Mouse (Mus musculus) CH12.LX (cell line): ENCODE measurements around the gene Axdnd1. TPM values are rescaled to one million over a fixed set of nuclear protein-coding genes. Genes with fewer than 3 reads are reported as not detected.

ENCODE experiments used
- DNase-seq: peaks from one replicate; pipeline ENCODE4 v3.0.0-alpha.2; 2013; ENCODE audit errors: extremely low read depth
- H3K27ac ChIP-seq: 2 replicates; pipeline ENCODE4 v1.5.1; 2012; ENCODE audit warnings: low read depth, mild to moderate bottlenecking, control low read depth, moderate library complexity; ENCODE audit not compliant: insufficient read depth
- H3K27me3 ChIP-seq: replicated peaks from 2 replicates; pipeline ENCODE3; 2012; ENCODE audit warnings: inconsistent platforms
- H3K36me3 ChIP-seq, 2 experiments: replicated peaks in 1 of 2; 2 replicates each; pipeline versions ENCODE3 to v1.6.1; 2012; ENCODE audit warnings: inconsistent platforms in 1 of 2, low read length in 1 of 2, mild to moderate bottlenecking in 1 of 2, mixed read lengths in 1 of 2, moderate library complexity in 1 of 2; ENCODE audit not compliant: control insufficient read depth in 1 of 2, insufficient read depth in 1 of 2
- H3K4me1 ChIP-seq, 2 experiments: 2 replicates each; pipeline ENCODE4 v1.6.1; 2012; ENCODE audit warnings: inconsistent platforms in 1 of 2, moderate library complexity in 1 of 2; ENCODE audit not compliant: insufficient read depth in 2 of 2, control insufficient read depth in 1 of 2
- H3K4me2 ChIP-seq: 2 replicates; pipeline ENCODE4 v1.6.1; 2012; ENCODE audit warnings: low read depth, mild to moderate bottlenecking, control low read depth; ENCODE audit not compliant: poor library complexity, insufficient read depth, severe bottlenecking
- H3K4me3 ChIP-seq, 3 experiments: fragments of 150-350 bp in 1 of 3; sonication (generic) in 1 of 3; replicated peaks in 1 of 3; 2 replicates each; pipeline versions ENCODE3 to v1.5.1; 2011 to 2012; ENCODE audit warnings: low read depth in 2 of 3, low read length in 2 of 3, mild to moderate bottlenecking in 2 of 3, moderate library complexity in 2 of 3, control low read depth in 1 of 3, improper control_type of control experiment in 1 of 3, inconsistent platforms in 1 of 3, mixed read lengths in 1 of 3; ENCODE audit not compliant: poor library complexity in 1 of 3
- H3K79me2 ChIP-seq: replicated peaks from 2 replicates; pipeline ENCODE4 v1.6.1; 2012; ENCODE audit warnings: mild to moderate bottlenecking, moderate library complexity; ENCODE audit not compliant: control insufficient read depth, poor library complexity, insufficient read depth, severe bottlenecking; ENCODE audit errors: extremely low read depth
- H3K9ac ChIP-seq: 2 replicates; pipeline ENCODE4 v1.6.1; 2012; ENCODE audit warnings: low read depth, mild to moderate bottlenecking, control low read depth, moderate library complexity; ENCODE audit not compliant: insufficient read depth
- H3K9me3 ChIP-seq: replicated peaks from 2 replicates; pipeline ENCODE3; 2012; ENCODE audit warnings: low read length, inconsistent platforms, mixed read lengths
- CHD1 ChIP-seq: IDR thresholded peaks from 2 replicates; pipeline ENCODE4 v1.6.1; 2012; ENCODE audit warnings: low read depth, low read length, improper control_type of control experiment, inconsistent platforms
- CHD2 ChIP-seq: IDR thresholded peaks from 2 replicates; pipeline ENCODE4 v1.6.1; 2011; ENCODE audit warnings: low read length, improper control_type of control experiment
- ELF1 ChIP-seq: IDR thresholded peaks from 2 replicates; pipeline ENCODE4 v1.6.1; 2014; ENCODE audit warnings: low read depth, mild to moderate bottlenecking, inconsistent platforms, low read length, improper control_type of control experiment
- EP300 ChIP-seq: IDR thresholded peaks from 2 replicates; pipeline ENCODE4 v1.6.1; 2011; ENCODE audit warnings: low read length, improper control_type of control experiment
- ETS1 ChIP-seq: conservative IDR thresholded peaks from 2 replicates; pipeline ENCODE4 v1.6.1; 2012; ENCODE audit warnings: low read depth, mild to moderate bottlenecking, inconsistent platforms, low read length, improper control_type of control experiment, moderate library complexity
- JUN ChIP-seq: IDR thresholded peaks from 2 replicates; pipeline ENCODE4 v1.6.1; 2011; ENCODE audit warnings: low read depth, mild to moderate bottlenecking, low read length, improper control_type of control experiment, moderate library complexity; ENCODE audit not compliant: insufficient read depth
- MEF2A ChIP-seq: IDR thresholded peaks from 2 replicates; pipeline ENCODE4 v1.6.1; 2014; ENCODE audit warnings: low read depth, mild to moderate bottlenecking, inconsistent platforms, low read length, improper control_type of control experiment, borderline replicate concordance
- MXI1 ChIP-seq: IDR thresholded peaks from 2 replicates; pipeline ENCODE4 v1.6.1; 2011; ENCODE audit warnings: mild to moderate bottlenecking, low read depth, low read length, improper control_type of control experiment
- RCOR1 ChIP-seq: conservative IDR thresholded peaks from 2 replicates; pipeline ENCODE4 v1.6.1; 2012; ENCODE audit warnings: low read depth, mild to moderate bottlenecking, inconsistent platforms, low read length, improper control_type of control experiment
- TCF12 ChIP-seq: IDR thresholded peaks from 2 replicates; pipeline ENCODE4 v1.6.1; 2014; ENCODE audit warnings: low read depth, mild to moderate bottlenecking, inconsistent platforms, low read length, improper control_type of control experiment
- USF1 ChIP-seq: IDR thresholded peaks from 2 replicates; pipeline ENCODE4 v1.6.1; 2014; ENCODE audit warnings: low read depth, mild to moderate bottlenecking, inconsistent platforms, low read length, improper control_type of control experiment
- ZC3H11A ChIP-seq: IDR thresholded peaks from 2 replicates; pipeline ENCODE4 v1.6.1; 2012; ENCODE audit warnings: low read depth, mild to moderate bottlenecking, inconsistent platforms, low read length, improper control_type of control experiment
- ZKSCAN1 ChIP-seq: IDR thresholded peaks from 2 replicates; pipeline ENCODE4 v1.6.1; 2012; ENCODE audit warnings: low read depth, inconsistent platforms, low read length, improper control_type of control experiment, borderline replicate concordance
- dilution Hi-C: fragments of 300-500 bp; cut with MboI; formaldehyde crosslinking; loops from 2 replicates; pipeline ENCODE4 v1.14.3; 2020; ENCODE audit warnings: low sequenced_read_pairs; ENCODE audit not compliant: extremely low pct_unique_long_range_greater_than_20kb, extremely low pct_ligation_motif_present
- in situ Hi-C: fragments of 300-500 bp; cut with MboI; formaldehyde crosslinking; loops from 3 replicates; pipeline ENCODE4 v1.14.3; 2019; ENCODE audit warnings: low sequenced_read_pairs, low pct_ligation_motif_present, low pct_unique_long_range_greater_than_20kb, mixed read lengths
- polyA plus RNA-seq: library from polyadenylated mRNA; unstranded; fragments of >175 nt; gene quantifications from 2 replicates; pipeline ENCODE4 v1.2.1, GENCODE M21; 2012; ENCODE audit warnings: low read depth; ENCODE audit not compliant: insufficient read length
- total RNA-seq, 2 experiments: library from RNA; depleted of rRNA; stranded (reverse); fragments of 300-350 nt in 1 of 2; fragments of >200 nt in 1 of 2; gene quantifications; 2 replicates each; pipeline ENCODE4 v1.2.3; 2012 to 2014

The Axdnd1 gene
- total and polyA plus RNA-seq, 3 experiments, result not detected

- Histone ChIP-seq H3K4me3 (no peak overlapping the region), H3K4me2 (no peak overlapping the region), H3K9me3 (peaks cover 5% of the 10 kb centered on the region), H3K27me3 (no peaks in the 10 kb centered on the region), H3K36me3 (no peaks in the 10 kb centered on the region), H3K4me1 (peaks cover 0 to 15% of the 10 kb centered on the region in 2 experiments; a peak in 2 of 4 replicates), H3K9ac (no peak overlapping the region), H3K27ac (no peak overlapping the region), H3K79me2 (no peaks in the 10 kb centered on the region; the same call in 1 of the 2 replicates)
- DNase-seq, result no peak
- TF ChIP-seq EP300 (no peak), ZC3H11A (no peak), ELF1 (no peak), ZKSCAN1 (no peak), MXI1 (no peak), CHD2 (no peak), JUN (no peak)
- dilution Hi-C loops, result no loop called here
- in situ Hi-C loops, result no loop called here
These were observed 80.1 kb downstream of the Axdnd1 start for GRCm38 (mm10) chr1:156340847-156341246.

GRCm38 (mm10) chr1:156323126-156323525 lies 97.8 kb downstream of the Axdnd1 start:
- Histone ChIP-seq H3K4me1 (no peaks in the 10 kb centered on the region), H3K9me3 (no peaks in the 10 kb centered on the region), H3K4me2 (no peak overlapping the region), H3K27me3 (no peaks in the 10 kb centered on the region), H3K79me2 (no peaks in the 10 kb centered on the region), H3K4me3 (no peak overlapping the region), H3K36me3 (no peaks in the 10 kb centered on the region), H3K27ac (no peak overlapping the region), H3K9ac (no peak overlapping the region)
- TF ChIP-seq ETS1 (no peak), TCF12 (no peak), CHD1 (no peak), RCOR1 (no peak), USF1 (no peak)
- in situ Hi-C loops (no loop called here), dilution Hi-C loops (no loop called here)
- DNase-seq, result no peak

- H3K36me3 ChIP-seq, result no peaks in the 10 kb centered on the region
- H3K9me3 ChIP-seq, result no peaks in the 10 kb centered on the region
- H3K9ac ChIP-seq, result no peak within 1 kb of the TSS
- H3K79me2 ChIP-seq, result no peaks in the 10 kb centered on the region
- no peak within 1 kb of the TSS for H3K4me3 ChIP-seq
- in situ Hi-C loops, result no loop called here
- TF ChIP-seq USF1 (no peak), MEF2A (no peak), TCF12 (no peak)
- TF ChIP-seq, all 38 proteins: peak for 0
- no peak for DNase-seq
- Histone ChIP-seq H3K4me2 (0 out of 2 replicates have a peak within 1 kb of the TSS, but pooled peaks have one; percentile 7), H3K27me3 (no peaks in the 10 kb centered on the region), H3K4me1 (peaks cover 0 to 4% of the 10 kb centered on the region in 2 experiments; a peak in 1 of 4 replicates), H3K27ac (no peak within 1 kb of the TSS)
- dilution Hi-C loops, result no loop called here
These were observed 110.3 kb downstream of the Axdnd1 start, which contains the start of gene Nphs2 for GRCm38 (mm10) chr1:156310630-156311029. Gene Nphs2 (plus strand): TSS chr1:156310727.
